Mouse (Mus musculus) spleen, adult 2 months (tissue): Measurements from ENCODE around the gene Bpi.

Source experiments
- CTCF ChIP-seq: fragments of 200-500 bp; IDR thresholded peaks from 2 replicates; pipeline ENCODE4 v1.5.1; 2011; ENCODE audit warnings: mild to moderate bottlenecking, inconsistent platforms; ENCODE audit not compliant: insufficient read depth, insufficient read length, insufficient replicate concordance; ENCODE audit errors: extremely low read depth
- POLR2A ChIP-seq: fragments of 200-500 bp; IDR thresholded peaks from 2 replicates; pipeline ENCODE4 v1.6.1; 2011; ENCODE audit warnings: low read depth, low read length, inconsistent platforms

DNA sequence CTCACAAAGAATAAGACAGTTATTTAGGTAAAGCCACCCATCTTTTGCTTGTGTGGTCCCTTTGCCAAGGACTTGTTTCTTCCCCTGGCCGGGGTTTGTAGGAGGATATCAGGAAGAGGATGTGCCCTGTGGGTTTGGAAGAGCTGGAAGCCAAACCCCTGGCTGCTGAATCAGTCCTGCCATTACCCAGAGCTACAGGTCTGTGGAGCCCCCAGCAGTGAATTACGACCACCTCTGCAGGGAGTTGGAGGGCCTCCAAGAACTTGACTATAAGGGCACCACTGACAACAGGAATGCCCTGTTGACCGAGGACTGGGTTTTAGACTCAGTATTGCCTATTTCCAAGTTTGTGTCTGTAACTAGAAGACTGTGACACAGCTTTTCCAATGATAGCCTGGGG is 41.3 kb downstream of the Bpi start:
- TF ChIP-seq POLR2A (no peak), CTCF (no peak)
